Mouse (Mus musculus): ENCODE measurements at regions not wholly inside any gene's neighbourhood (a gene's known extent, or its start where the extent isn't known, plus 50 kb on each side); places are given as distances from the start of the nearest gene placed in this dataset.
"Not testable (repeated sequence)": the region's sequence is repeated elsewhere in the genome, so short reads cannot be mapped to it uniquely, and the experiment has no call there.

- no peak for DNase-seq (ENCODE audit: low read depth, low spot score)
These were observed 93.3 kb downstream of the Apob start for GRCm38 (mm10) chr12:8070788-8071187.

GRCm38 (mm10) chr12:8071286-8071685 lies 93.8 kb downstream of the Apob start:
- no peak for DNase-seq (ENCODE audit: low read depth, low spot score)

- DNase-seq (ENCODE audit: low read depth, low spot score): peak; percentile 21
These were observed 98.6 kb downstream of the Apob start for GRCm38 (mm10) chr12:8076010-8076540.

- no peak for DNase-seq (ENCODE audit: low read depth, low spot score)
These were observed 99.9 kb downstream of the Apob start for GRCm38 (mm10) chr12:8077346-8077745.

- DNase-seq (ENCODE audit: low read depth, low spot score): no peak
These were observed 100.6 kb downstream of the Apob start for GRCm38 (mm10) chr12:8078046-8078445.

- DNase-seq (ENCODE audit: low read depth, low spot score): no peak
These were observed 105.5 kb downstream of the Apob start for GRCm38 (mm10) chr12:8082688-8083661.

- DNase-seq (ENCODE audit: low read depth, low spot score): no peak
These were observed 110.5 kb downstream of the Apob start for GRCm38 (mm10) chr12:8087958-8088357.

GRCm38 (mm10) chr12:8089423-8090278 lies 112.2 kb downstream of the Apob start:
- DNase-seq (ENCODE audit: low read depth, low spot score): no peak

- DNase-seq (ENCODE audit: low read depth, low spot score): no peak
These were observed 112.8 kb downstream of the Apob start for GRCm38 (mm10) chr12:8090279-8090626.

GRCm38 (mm10) chr12:8093437-8093836 lies 114.5 kb upstream of the Ldah start:
- DNase-seq (ENCODE audit: low read depth, low spot score): no peak

GRCm38 (mm10) chr12:8095946-8096345 lies 112.0 kb upstream of the Ldah start:
- no peak for DNase-seq (ENCODE audit: low read depth, low spot score)

GRCm38 (mm10) chr12:8098395-8098794 lies 109.5 kb upstream of the Ldah start:
- not testable (repeated sequence) for DNase-seq (ENCODE audit: low read depth, low spot score)

- DNase-seq (ENCODE audit: low read depth, low spot score): no peak
These were observed 108.8 kb upstream of the Ldah start for GRCm38 (mm10) chr12:8099114-8099513.

- peak; percentile 33 for DNase-seq (ENCODE audit: low read depth, low spot score)
These were observed 108.1 kb upstream of the Ldah start for GRCm38 (mm10) chr12:8099821-8100220.

GRCm38 (mm10) chr12:8101837-8102236 lies 106.1 kb upstream of the Ldah start:
- peak; percentile 77 for DNase-seq (ENCODE audit: low read depth, low spot score)

GRCm38 (mm10) chr12:8103259-8103658 lies 104.6 kb upstream of the Ldah start:
- DNase-seq (ENCODE audit: low read depth, low spot score): no peak

GRCm38 (mm10) chr12:8107137-8107536 lies 100.8 kb upstream of the Ldah start:
- DNase-seq (ENCODE audit: low read depth, low spot score): no peak

GRCm38 (mm10) chr12:8109203-8109770 lies 98.6 kb upstream of the Ldah start:
- no peak for DNase-seq (ENCODE audit: low read depth, low spot score)

GRCm38 (mm10) chr12:8109876-8110275 lies 98.0 kb upstream of the Ldah start:
- no peak for DNase-seq (ENCODE audit: low read depth, low spot score)

- DNase-seq (ENCODE audit: low read depth, low spot score): no peak
These were observed 97.6 kb upstream of the Ldah start for GRCm38 (mm10) chr12:8110297-8110696.

GRCm38 (mm10) chr12:8111484-8111883 lies 96.4 kb upstream of the Ldah start:
- DNase-seq (ENCODE audit: low read depth, low spot score): no peak

GRCm38 (mm10) chr12:8155566-8155965 lies 52.3 kb upstream of the Ldah start:
- no peak for DNase-seq (ENCODE audit: low read depth, low spot score)

Data from A20 (cell line).